Mouse (Mus musculus): ENCODE measurements around the gene Lrrc2. TPM values are rescaled to one million over a fixed set of nuclear protein-coding genes. Genes with fewer than 3 reads are reported as not detected.

The Lrrc2 gene
- polyA plus RNA-seq, 1 experiment from 2014 or later, result 0.59 TPM

DNA sequence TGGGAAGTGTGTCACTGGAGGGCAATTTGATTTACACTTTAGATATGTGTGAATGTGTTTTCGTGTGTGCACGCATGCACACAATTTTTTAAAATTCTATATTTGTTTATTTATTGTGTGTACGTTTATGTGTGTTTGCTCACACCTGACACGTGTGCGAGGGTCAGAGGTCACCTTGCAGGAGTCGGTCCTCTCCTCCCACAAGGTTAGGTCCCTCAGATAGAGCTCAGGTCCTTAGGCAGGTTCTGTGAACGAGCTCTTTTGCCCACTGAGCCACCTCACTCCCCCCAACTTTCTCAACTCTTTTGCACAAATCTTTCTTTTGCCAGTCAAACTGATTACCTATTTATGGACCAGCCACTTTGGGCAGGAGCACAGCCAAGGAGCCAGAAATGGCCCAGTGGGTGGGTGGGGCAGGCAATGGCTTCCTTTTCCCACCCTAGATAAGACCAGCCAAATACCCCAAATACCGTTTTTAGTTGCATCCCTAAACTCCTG is 2.5 kb upstream of the Lrrc2 start:
- Histone ChIP-seq H3K4me3 (replicated peaks) (no peak overlapping the region), H3K27me3 (peaks cover 53% of the 10 kb centered on the region), H3K27ac (replicated peaks) (no peak overlapping the region), H3K4me2 (replicated peaks) (no peak overlapping the region), H3K36me3 (no peaks in the 10 kb centered on the region), H3K4me1 (peaks cover 27% of the 10 kb centered on the region), H3K9me3 (replicated peaks) (no peaks in the 10 kb centered on the region), H3K9ac (no peak overlapping the region)
- no peak for ATAC-seq (ENCODE audit: insufficient number of reproducible peaks, low FRiP score, low TSS enrichment, low read depth)
- WGBS, result 58% methylated on average over 8 of the region's 8 CpGs

DNA sequence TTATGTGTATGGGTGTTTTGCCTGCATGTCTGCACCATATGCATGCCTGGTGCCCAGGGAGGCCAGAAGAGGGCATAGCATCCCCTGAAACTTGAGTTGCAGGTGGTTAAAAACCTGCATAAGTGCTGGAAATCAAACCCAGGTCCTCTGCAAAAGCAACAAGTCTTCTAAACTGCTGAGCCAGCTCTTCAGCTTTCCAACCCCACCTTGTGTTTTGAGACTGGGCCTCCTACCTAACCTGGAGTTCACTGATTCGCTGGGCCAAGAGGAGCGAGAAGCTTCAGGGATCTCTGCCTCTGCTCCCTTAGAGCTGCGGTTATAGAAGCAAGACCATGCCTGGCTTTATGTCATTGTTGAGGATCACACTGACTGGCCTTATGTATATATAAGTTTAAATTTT is 1.2 kb upstream of the Lrrc2 start:
- H3K9me3 ChIP-seq (replicated peaks), result no peaks in the 10 kb centered on the region
- H3K4me2 ChIP-seq (replicated peaks), result no peak overlapping the region
- no peak for ATAC-seq (ENCODE audit: insufficient number of reproducible peaks, low FRiP score, low TSS enrichment, low read depth)
- no peak overlapping the region for H3K9ac ChIP-seq
- peaks cover 52% of the 10 kb centered on the region for H3K27me3 ChIP-seq
- H3K36me3 ChIP-seq, result no peaks in the 10 kb centered on the region
- H3K4me1 ChIP-seq, result peaks cover 28% of the 10 kb centered on the region
- no peak overlapping the region for H3K27ac ChIP-seq (replicated peaks)
- H3K4me3 ChIP-seq (replicated peaks), result no peak overlapping the region
- WGBS, result 94% methylated on average over 3 of the region's 3 CpGs

DNA sequence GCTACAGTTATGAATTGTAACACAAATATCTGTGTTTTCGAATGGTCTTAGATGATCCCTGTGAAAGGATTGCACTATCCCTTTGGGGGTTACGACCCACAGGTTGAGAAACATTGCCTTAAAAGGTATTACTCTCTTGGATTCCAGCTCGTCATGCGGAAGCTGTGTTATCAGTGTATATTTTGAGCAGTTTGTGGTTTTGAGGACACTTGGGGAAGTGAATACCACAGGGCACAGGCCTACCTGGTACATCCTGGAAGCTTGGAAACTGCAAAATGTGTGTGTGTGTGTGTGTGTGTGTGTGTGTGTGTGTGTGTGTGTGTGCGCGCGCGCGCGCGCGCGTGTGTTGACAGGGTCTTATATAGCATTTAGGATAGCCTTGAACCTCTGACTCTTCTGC is 521 bp downstream of the Lrrc2 start:
- H3K27me3 ChIP-seq, result peaks cover 46% of the 10 kb centered on the region
- no peaks in the 10 kb centered on the region for H3K36me3 ChIP-seq
- peaks cover 20% of the 10 kb centered on the region for H3K4me1 ChIP-seq
- ATAC-seq (ENCODE audit: insufficient number of reproducible peaks, low FRiP score, low TSS enrichment, low read depth), result no peak
- H3K4me3 ChIP-seq (replicated peaks), result no peak overlapping the region
- WGBS, result 94% methylated on average over 13 of the region's 13 CpGs
- no peak overlapping the region for H3K4me2 ChIP-seq (replicated peaks)
- no peak overlapping the region for H3K27ac ChIP-seq (replicated peaks)
- no peaks in the 10 kb centered on the region for H3K9me3 ChIP-seq (replicated peaks)
- H3K9ac ChIP-seq, result no peak overlapping the region

DNA sequence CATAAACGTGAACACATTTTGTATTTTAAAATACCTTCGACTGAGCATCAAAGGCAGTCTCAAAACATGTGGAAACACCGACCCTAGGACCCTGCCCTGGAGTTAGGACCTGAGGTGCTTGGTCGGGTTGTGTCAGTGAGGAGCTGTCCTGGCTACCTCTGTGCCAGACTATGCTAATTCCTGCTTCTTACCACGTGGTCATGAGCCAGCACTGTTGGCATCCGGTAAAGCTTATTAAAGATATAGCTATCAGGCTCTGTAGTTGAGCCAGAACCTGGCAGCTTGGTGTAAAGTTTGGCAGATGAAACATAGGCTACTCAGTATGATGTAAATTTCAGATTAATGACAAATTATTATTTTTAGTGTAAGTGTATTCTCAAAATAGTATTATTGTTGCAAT is 1.1 kb downstream of the Lrrc2 start:
- H3K36me3 ChIP-seq, result no peaks in the 10 kb centered on the region
- peaks cover 15% of the 10 kb centered on the region for H3K4me1 ChIP-seq
- no peak overlapping the region for H3K9ac ChIP-seq
- no peak for ATAC-seq (ENCODE audit: insufficient number of reproducible peaks, low FRiP score, low TSS enrichment, low read depth)
- no peak overlapping the region for H3K4me3 ChIP-seq (replicated peaks)
- no peaks in the 10 kb centered on the region for H3K9me3 ChIP-seq (replicated peaks)
- no peak overlapping the region for H3K4me2 ChIP-seq (replicated peaks)
- peaks cover 41% of the 10 kb centered on the region for H3K27me3 ChIP-seq
- WGBS, result 51% methylated on average over 6 of the region's 6 CpGs
- H3K27ac ChIP-seq (replicated peaks), result no peak overlapping the region

DNA sequence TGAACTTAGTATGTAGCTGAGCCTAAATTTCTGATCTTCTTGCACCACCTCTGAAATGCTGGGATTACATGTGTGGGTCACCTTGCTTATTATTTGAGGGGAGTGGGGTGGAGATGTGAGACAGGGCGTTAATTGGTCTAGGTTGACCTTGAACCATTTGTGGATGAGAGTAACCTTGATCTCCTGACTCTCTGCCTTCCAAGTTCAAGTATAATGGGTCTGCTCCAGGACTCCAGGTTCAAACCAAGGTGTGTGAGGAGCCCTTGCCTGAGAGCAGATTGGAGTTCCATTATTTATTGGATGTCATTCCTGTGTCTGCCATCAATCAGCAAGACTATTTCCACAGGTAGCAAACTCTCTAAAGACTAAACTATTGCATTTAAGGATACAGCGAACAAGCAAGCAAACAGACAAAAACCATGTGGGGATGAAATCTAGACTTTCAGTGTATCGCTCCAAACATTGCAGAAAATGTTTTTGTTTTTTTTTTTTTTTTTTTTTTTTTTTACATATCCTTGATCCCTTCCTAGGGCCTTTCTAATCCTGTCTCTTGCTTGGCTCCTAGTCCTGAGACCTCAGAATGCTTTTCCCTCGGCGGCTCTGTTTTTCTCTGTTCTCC is 1.7 kb downstream of the Lrrc2 start:
- no peak for ATAC-seq (ENCODE audit: insufficient number of reproducible peaks, low FRiP score, low TSS enrichment, low read depth)
- peaks cover 12% of the 10 kb centered on the region for H3K4me1 ChIP-seq
- no peak overlapping the region for H3K9ac ChIP-seq
- 38% methylated on average over 5 of the region's 5 CpGs for WGBS
- peak overlapping the region; percentile 97 for H3K4me2 ChIP-seq (replicated peaks)
- H3K27me3 ChIP-seq, result peaks cover 34% of the 10 kb centered on the region
- no peaks in the 10 kb centered on the region for H3K36me3 ChIP-seq
- peak overlapping the region; percentile 56 for H3K4me3 ChIP-seq (replicated peaks)
- no peaks in the 10 kb centered on the region for H3K9me3 ChIP-seq (replicated peaks)
- no peak overlapping the region for H3K27ac ChIP-seq (replicated peaks)

DNA sequence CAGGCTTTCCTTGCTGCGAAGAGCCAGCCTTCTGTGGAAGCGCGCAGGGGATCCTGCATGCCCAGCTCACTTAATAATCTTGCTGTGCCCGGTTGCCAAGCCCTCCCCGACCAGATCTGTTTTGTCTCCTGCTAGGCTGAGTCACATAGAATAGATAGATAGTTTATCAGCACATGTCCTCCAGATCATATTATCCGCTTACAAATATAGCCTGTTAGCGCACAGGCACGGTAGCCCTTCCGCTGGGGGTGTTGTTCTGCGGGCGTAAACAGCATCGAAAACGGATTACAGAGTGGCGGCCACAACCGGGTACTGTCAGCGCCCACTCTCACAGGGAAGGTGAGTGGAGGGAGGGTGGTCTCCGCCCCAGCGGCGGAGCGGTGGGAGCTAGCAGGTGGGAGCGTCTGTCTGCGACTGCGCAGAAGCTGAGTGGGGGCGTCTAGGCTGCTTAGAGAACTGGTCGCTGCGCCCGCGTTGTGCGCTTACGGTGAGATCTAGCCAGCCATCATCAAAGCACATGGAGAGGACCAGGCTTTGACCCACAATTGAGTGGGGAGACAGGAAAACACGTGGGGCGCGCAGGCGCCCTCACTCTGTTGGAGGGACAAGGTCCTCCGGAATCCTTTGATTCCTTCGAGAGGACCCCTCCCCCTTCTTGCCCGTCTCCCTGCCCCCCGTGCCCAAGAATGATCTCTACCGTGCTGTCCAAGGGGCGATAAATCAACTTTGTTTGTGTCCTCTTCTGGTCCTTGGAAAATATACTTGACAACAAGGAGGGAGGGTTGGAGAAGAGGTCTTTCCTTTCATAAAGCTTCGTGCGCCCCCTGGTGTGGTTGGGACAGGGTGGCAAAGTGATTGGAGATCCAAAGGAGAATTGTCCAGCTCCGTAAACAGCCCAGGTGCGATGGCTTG is 2.5 kb downstream of the Lrrc2 start:
- Histone ChIP-seq H3K9me3 (replicated peaks) (no peaks in the 10 kb centered on the region), H3K27ac (replicated peaks) (no peak overlapping the region), H3K9ac (peak overlapping the region; percentile 37), H3K36me3 (no peaks in the 10 kb centered on the region), H3K4me1 (peaks cover 12% of the 10 kb centered on the region), H3K4me3 (replicated peaks) (peak overlapping the region; percentile 56), H3K27me3 (peaks cover 34% of the 10 kb centered on the region), H3K4me2 (replicated peaks) (peak overlapping the region; percentile 97)
- WGBS, result 2% methylated on average over 44 of the region's 44 CpGs
- ATAC-seq (ENCODE audit: insufficient number of reproducible peaks, low FRiP score, low TSS enrichment, low read depth), result peak; percentile 37; the same call in 1 of the 2 replicates

DNA sequence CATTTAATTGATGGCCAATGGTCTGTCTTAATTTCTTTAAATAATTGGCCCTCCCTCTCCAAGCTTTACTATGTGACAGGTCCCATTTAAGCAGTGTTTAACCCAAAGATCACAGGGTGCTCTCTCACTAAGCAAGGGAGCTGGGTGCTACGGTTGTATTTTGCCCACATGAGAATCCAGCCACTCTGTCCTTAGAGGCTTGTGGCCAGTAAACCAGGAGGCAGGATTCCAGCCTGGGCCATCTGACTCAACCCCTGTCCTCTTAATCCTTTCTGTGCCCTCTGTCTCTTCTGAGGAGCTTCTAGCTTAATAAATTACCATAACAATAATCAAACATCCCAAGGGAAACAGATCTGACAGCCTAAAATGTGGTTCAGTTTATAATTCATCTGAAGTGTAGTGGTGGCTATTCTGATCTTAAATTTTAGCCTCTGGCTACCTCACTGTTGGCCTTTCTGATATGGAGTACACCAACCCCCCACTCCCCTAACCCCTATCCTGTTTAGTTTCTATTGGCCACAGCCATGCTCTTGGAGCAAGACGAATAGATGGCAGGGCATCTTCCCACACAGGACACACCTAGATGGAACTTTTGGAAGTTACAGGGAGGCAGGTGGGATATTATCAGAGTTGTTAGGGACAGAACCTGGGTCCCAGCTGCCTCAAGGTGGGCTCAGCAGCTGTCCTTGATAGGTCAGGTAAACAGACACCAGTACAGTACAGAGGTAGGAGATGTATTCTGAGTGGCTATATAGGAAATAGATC is 3.5 kb downstream of the Lrrc2 start:
- Histone ChIP-seq H3K27ac (replicated peaks) (no peak overlapping the region), H3K4me3 (replicated peaks) (no peak overlapping the region), H3K9ac (no peak overlapping the region), H3K9me3 (replicated peaks) (no peaks in the 10 kb centered on the region), H3K36me3 (no peaks in the 10 kb centered on the region), H3K4me1 (peaks cover 12% of the 10 kb centered on the region), H3K4me2 (replicated peaks) (no peak overlapping the region; the same call in 1 of the 2 replicates), H3K27me3 (peaks cover 34% of the 10 kb centered on the region)
- ATAC-seq (ENCODE audit: insufficient number of reproducible peaks, low FRiP score, low TSS enrichment, low read depth), result no peak
- WGBS, result 42% methylated on average over 2 of the region's 2 CpGs

DNA sequence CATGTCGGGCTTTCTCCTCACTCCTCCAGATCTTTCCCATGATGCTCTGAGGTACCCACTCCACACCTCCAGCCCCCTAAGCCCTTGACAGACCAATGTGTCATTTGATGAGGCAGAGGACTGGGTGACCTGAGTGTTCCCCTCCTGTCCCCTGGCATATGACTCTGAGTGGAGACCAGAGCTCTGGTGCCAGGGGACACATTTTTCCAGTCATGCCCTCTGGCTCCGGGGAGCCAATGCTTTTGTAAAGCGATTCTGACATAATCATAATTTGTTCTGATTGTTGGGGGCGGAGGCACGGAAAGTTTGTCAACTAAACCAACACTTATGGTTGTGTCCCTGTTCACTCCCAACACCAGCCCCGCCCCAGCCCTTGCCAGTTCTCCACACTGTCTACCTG is 4.6 kb downstream of the Lrrc2 start:
- H3K4me2 ChIP-seq (replicated peaks), result no peak overlapping the region
- no peak overlapping the region for H3K9ac ChIP-seq
- WGBS, result 71% methylated on average over 6 of the region's 6 CpGs
- no peaks in the 10 kb centered on the region for H3K9me3 ChIP-seq (replicated peaks)
- no peak for ATAC-seq (ENCODE audit: insufficient number of reproducible peaks, low FRiP score, low TSS enrichment, low read depth)
- H3K4me1 ChIP-seq, result peaks cover 12% of the 10 kb centered on the region
- H3K27me3 ChIP-seq, result peaks cover 33% of the 10 kb centered on the region
- no peak overlapping the region for H3K27ac ChIP-seq (replicated peaks)
- H3K4me3 ChIP-seq (replicated peaks), result no peak overlapping the region
- no peaks in the 10 kb centered on the region for H3K36me3 ChIP-seq

DNA sequence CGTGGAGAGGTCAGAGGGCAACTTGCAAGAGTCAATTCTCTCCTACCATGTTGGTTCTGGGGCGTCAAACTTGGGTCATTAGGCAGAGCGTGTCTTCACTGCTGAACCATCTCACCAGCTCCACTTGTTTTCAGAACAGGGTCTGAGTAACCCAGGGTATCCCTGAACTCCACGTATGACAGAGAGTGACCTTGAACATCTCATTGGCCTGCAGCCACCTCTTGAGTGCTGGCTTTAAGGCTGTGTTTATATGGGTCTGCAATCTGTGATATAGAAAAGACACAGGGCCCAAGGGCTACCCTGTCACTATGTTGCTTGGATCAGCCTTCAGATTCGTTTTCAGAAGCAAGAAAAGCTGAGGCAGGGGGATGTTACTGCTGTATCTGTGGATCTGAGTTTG is 8.3 kb downstream of the Lrrc2 start:
- no peak overlapping the region for H3K27ac ChIP-seq (replicated peaks)
- H3K27me3 ChIP-seq, result peaks cover 14% of the 10 kb centered on the region
- H3K36me3 ChIP-seq, result no peaks in the 10 kb centered on the region
- no peak overlapping the region for H3K4me2 ChIP-seq (replicated peaks)
- no peak for ATAC-seq (ENCODE audit: insufficient number of reproducible peaks, low FRiP score, low TSS enrichment, low read depth)
- H3K9me3 ChIP-seq (replicated peaks), result no peaks in the 10 kb centered on the region
- 82% methylated on average over 5 of the region's 5 CpGs for WGBS
- no peaks in the 10 kb centered on the region for H3K4me1 ChIP-seq
- H3K4me3 ChIP-seq (replicated peaks), result no peak overlapping the region
- no peak overlapping the region for H3K9ac ChIP-seq

DNA sequence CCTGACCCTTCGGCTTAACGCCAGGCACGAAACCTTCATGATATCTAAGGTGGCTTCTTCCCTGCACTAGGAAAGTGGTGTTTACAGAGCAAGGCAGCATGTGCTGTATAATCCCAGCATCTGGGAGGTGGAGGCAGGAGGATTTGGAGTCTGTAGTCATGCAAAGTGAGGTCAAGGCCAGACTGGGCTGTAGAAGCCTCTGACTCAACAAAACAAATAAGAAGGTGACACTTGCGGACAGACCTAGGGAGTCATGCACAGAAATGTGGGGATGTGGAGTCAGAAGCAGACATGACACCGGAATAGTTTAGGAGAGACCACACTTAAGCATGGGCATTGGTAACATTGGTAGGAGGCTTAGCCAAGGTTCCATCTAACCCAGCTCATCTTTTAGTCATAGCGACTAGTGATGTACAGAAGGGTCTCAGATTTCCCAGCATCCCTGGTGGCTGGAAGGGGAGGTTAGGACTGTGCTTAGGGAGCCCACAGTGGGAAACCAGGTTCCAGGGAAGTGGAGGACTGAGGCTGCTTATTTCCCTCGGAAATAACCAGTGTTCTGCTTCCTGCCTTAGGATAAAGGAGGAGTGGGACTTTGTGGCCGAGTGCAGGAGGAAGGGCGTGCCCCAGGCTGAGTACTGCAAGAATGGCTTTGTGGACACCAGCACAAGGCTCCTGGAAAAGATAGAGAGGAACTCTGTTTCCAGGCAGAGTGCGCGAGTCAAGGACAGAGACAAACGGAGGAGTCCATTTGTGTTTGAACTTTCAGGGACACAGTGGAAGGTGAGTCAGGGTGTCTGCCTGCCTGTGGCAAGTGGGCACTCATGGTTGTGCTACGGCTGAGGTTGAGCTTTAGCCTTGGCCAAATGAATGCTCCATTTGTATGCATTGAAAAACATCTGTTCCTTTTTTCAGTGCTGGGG is 9.1 kb downstream of the Lrrc2 start:
- H3K4me3 ChIP-seq (replicated peaks), result no peak overlapping the region
- no peak overlapping the region for H3K27ac ChIP-seq (replicated peaks)
- H3K36me3 ChIP-seq, result no peaks in the 10 kb centered on the region
- no peaks in the 10 kb centered on the region for H3K9me3 ChIP-seq (replicated peaks)
- H3K4me2 ChIP-seq (replicated peaks), result no peak overlapping the region
- no peak for ATAC-seq (ENCODE audit: insufficient number of reproducible peaks, low FRiP score, low TSS enrichment, low read depth)
- 81% methylated on average over 13 of the region's 13 CpGs for WGBS
- peaks cover 6% of the 10 kb centered on the region for H3K27me3 ChIP-seq
- no peaks in the 10 kb centered on the region for H3K4me1 ChIP-seq
- H3K9ac ChIP-seq, result no peak overlapping the region
